Mouse (Mus musculus): Measurements from ENCODE around the gene 4933427D14Rik. TPM values are rescaled to one million over a fixed set of nuclear protein-coding genes. Genes with fewer than 3 reads are reported as not detected.

Gene 4933427D14Rik
- polyA plus RNA-seq, 1 experiment: 5.8 TPM

- Histone ChIP-seq H3K4me3 (ENCODE audit: insufficient read depth, low read length) (no peak overlapping the region), H3K27ac (ENCODE audit: insufficient read depth, low read depth, low read length) (no peak overlapping the region), H3K4me1 (ENCODE audit: control insufficient read depth, insufficient read depth, low read length) (no peaks in the 10 kb centered on the region)
- TF ChIP-seq POLR2A (IDR thresholded peaks at IDR 0.05; ENCODE audit: borderline replicate concordance, low read depth, low read length): no peak
- no peak for TF ChIP-seq CTCF (IDR thresholded peaks at IDR 0.05; ENCODE audit: low read depth, low read length)
Observed at GRCm38 (mm10) chr11:72133075-72133474, 74.2 kb downstream of the 4933427D14Rik start.

GRCm38 (mm10) chr11:72132266-72132665, 75.0 kb downstream of the 4933427D14Rik start:
- H3K4me1 ChIP-seq (ENCODE audit: control insufficient read depth, insufficient read depth, low read length): no peaks in the 10 kb centered on the region
- H3K27ac ChIP-seq (ENCODE audit: insufficient read depth, low read depth, low read length): no peak overlapping the region
- H3K4me3 ChIP-seq (ENCODE audit: insufficient read depth, low read length): no peak overlapping the region
- TF ChIP-seq CTCF (IDR thresholded peaks at IDR 0.05; ENCODE audit: low read depth, low read length) (no peak), POLR2A (IDR thresholded peaks at IDR 0.05; ENCODE audit: borderline replicate concordance, low read depth, low read length) (no peak)

GRCm38 (mm10) chr11:72131697-72132096, 75.6 kb downstream of the 4933427D14Rik start:
- H3K27ac ChIP-seq (ENCODE audit: insufficient read depth, low read depth, low read length): no peak overlapping the region
- no peak overlapping the region for H3K4me3 ChIP-seq (ENCODE audit: insufficient read depth, low read length)
- no peaks in the 10 kb centered on the region for H3K4me1 ChIP-seq (ENCODE audit: control insufficient read depth, insufficient read depth, low read length)
- TF ChIP-seq POLR2A (IDR thresholded peaks at IDR 0.05; ENCODE audit: borderline replicate concordance, low read depth, low read length): no peak
- TF ChIP-seq CTCF (IDR thresholded peaks at IDR 0.05; ENCODE audit: low read depth, low read length): no peak

- Histone ChIP-seq H3K4me1 (ENCODE audit: control insufficient read depth, insufficient read depth, low read length) (no peaks in the 10 kb centered on the region), H3K27ac (ENCODE audit: insufficient read depth, low read depth, low read length) (no peak overlapping the region), H3K4me3 (ENCODE audit: insufficient read depth, low read length) (no peak overlapping the region)
- TF ChIP-seq POLR2A (IDR thresholded peaks at IDR 0.05; ENCODE audit: borderline replicate concordance, low read depth, low read length) (no peak), CTCF (IDR thresholded peaks at IDR 0.05; ENCODE audit: low read depth, low read length) (no peak)
Observed at GRCm38 (mm10) chr11:72130905-72131304, 76.4 kb downstream of the 4933427D14Rik start.

- Histone ChIP-seq H3K4me1 (ENCODE audit: control insufficient read depth, insufficient read depth, low read length) (no peaks in the 10 kb centered on the region), H3K4me3 (ENCODE audit: insufficient read depth, low read length) (no peak overlapping the region), H3K27ac (ENCODE audit: insufficient read depth, low read depth, low read length) (no peak overlapping the region)
- no peak for TF ChIP-seq POLR2A (IDR thresholded peaks at IDR 0.05; ENCODE audit: borderline replicate concordance, low read depth, low read length)
- TF ChIP-seq CTCF (IDR thresholded peaks at IDR 0.05; ENCODE audit: low read depth, low read length): no peak
Observed at GRCm38 (mm10) chr11:72130472-72130871, 76.8 kb downstream of the 4933427D14Rik start.

GRCm38 (mm10) chr11:72130021-72130420, 77.2 kb downstream of the 4933427D14Rik start:
- TF ChIP-seq POLR2A (IDR thresholded peaks at IDR 0.05; ENCODE audit: borderline replicate concordance, low read depth, low read length) (no peak), CTCF (IDR thresholded peaks at IDR 0.05; ENCODE audit: low read depth, low read length) (no peak)
- no peak overlapping the region for H3K27ac ChIP-seq (ENCODE audit: insufficient read depth, low read depth, low read length)
- H3K4me3 ChIP-seq (ENCODE audit: insufficient read depth, low read length): no peak overlapping the region
- no peaks in the 10 kb centered on the region for H3K4me1 ChIP-seq (ENCODE audit: control insufficient read depth, insufficient read depth, low read length)

GRCm38 (mm10) chr11:72129032-72129894, 78.0 kb downstream of the 4933427D14Rik start:
- no peak for TF ChIP-seq CTCF (IDR thresholded peaks at IDR 0.05; ENCODE audit: low read depth, low read length)
- TF ChIP-seq POLR2A (IDR thresholded peaks at IDR 0.05; ENCODE audit: borderline replicate concordance, low read depth, low read length): no peak
- no peaks in the 10 kb centered on the region for H3K4me1 ChIP-seq (ENCODE audit: control insufficient read depth, insufficient read depth, low read length)
- H3K27ac ChIP-seq (ENCODE audit: insufficient read depth, low read depth, low read length): no peak overlapping the region
- no peak overlapping the region for H3K4me3 ChIP-seq (ENCODE audit: insufficient read depth, low read length)

GRCm38 (mm10) chr11:72127450-72128189, 79.6 kb downstream of the 4933427D14Rik start:
- Histone ChIP-seq H3K4me1 (ENCODE audit: control insufficient read depth, insufficient read depth, low read length) (no peaks in the 10 kb centered on the region), H3K4me3 (ENCODE audit: insufficient read depth, low read length) (no peak overlapping the region), H3K27ac (ENCODE audit: insufficient read depth, low read depth, low read length) (no peak overlapping the region)
- TF ChIP-seq POLR2A (IDR thresholded peaks at IDR 0.05; ENCODE audit: borderline replicate concordance, low read depth, low read length) (no peak), CTCF (IDR thresholded peaks at IDR 0.05; ENCODE audit: low read depth, low read length) (no peak)

- TF ChIP-seq POLR2A (IDR thresholded peaks at IDR 0.05; ENCODE audit: borderline replicate concordance, low read depth, low read length) (no peak), CTCF (IDR thresholded peaks at IDR 0.05; ENCODE audit: low read depth, low read length) (no peak)
- Histone ChIP-seq H3K4me1 (ENCODE audit: control insufficient read depth, insufficient read depth, low read length) (no peaks in the 10 kb centered on the region), H3K27ac (ENCODE audit: insufficient read depth, low read depth, low read length) (no peak overlapping the region), H3K4me3 (ENCODE audit: insufficient read depth, low read length) (no peak overlapping the region)
Observed at GRCm38 (mm10) chr11:72125781-72126180, 81.5 kb downstream of the 4933427D14Rik start.

- no peak overlapping the region for H3K4me3 ChIP-seq (ENCODE audit: insufficient read depth, low read length)
- H3K4me1 ChIP-seq (ENCODE audit: control insufficient read depth, insufficient read depth, low read length): no peaks in the 10 kb centered on the region
- no peak overlapping the region for H3K27ac ChIP-seq (ENCODE audit: insufficient read depth, low read depth, low read length)
- TF ChIP-seq CTCF (IDR thresholded peaks at IDR 0.05; ENCODE audit: low read depth, low read length) (no peak), POLR2A (IDR thresholded peaks at IDR 0.05; ENCODE audit: borderline replicate concordance, low read depth, low read length) (no peak)
Observed at GRCm38 (mm10) chr11:72123531-72123930, 83.7 kb downstream of the 4933427D14Rik start.
